In genomic region chr11:97127470-97128223, GRCm38 (mm10) we compare ENCODE assay signal across 8 mouse cellular contexts. TPM values are rescaled to one million over a fixed set of nuclear protein-coding genes. Genes with fewer than 3 reads are reported as not detected.
A peak's percentile ranks its signal among the peaks of the same experiment; 100 is the strongest.
DNase-seq lines count a peak whose midpoint lies in the region; ATAC-seq lines count a peak whose summit lies in the region.

No protein-coding gene starts in this region.

- H3K4me2 ChIP-seq in heart, embryonic 14.5 days (ENCODE audit: low read length) = peak overlapping the region; percentile 73
- H3K4me2 ChIP-seq in forebrain, embryonic 15.5 days (replicated peaks) = peak overlapping the region; percentile 94
- H3K4me2 ChIP-seq in liver, embryonic 15.5 days = peak overlapping the region; percentile 83

- H3K27ac ChIP-seq in heart, embryonic 14.5 days (replicated peaks in 1 of 2; ENCODE audit: control insufficient read depth in 1 of 2, insufficient read depth in 1 of 2, low read depth in 2 of 2, low read length in 2 of 2) = no peak overlapping the region
- H3K27ac ChIP-seq in forebrain, embryonic 15.5 days (replicated peaks) = no peak overlapping the region
- no peak overlapping the region for H3K27ac ChIP-seq in liver, embryonic 15.5 days (replicated peaks)

- H3K27me3 ChIP-seq in heart, embryonic 14.5 days (ENCODE audit: control insufficient read depth, insufficient read depth, low read length) = peaks cover 27% of the 10 kb centered on the region
- H3K27me3 ChIP-seq in forebrain, embryonic 15.5 days = 0 out of 2 replicates have a peak, but pooled peaks cover 4% of the 10 kb centered on the region
- peaks cover 74% of the 10 kb centered on the region for H3K27me3 ChIP-seq in liver, embryonic 15.5 days

- H3K9me3 ChIP-seq in heart, embryonic 14.5 days (ENCODE audit: control insufficient read depth, low read length) = no peaks in the 10 kb centered on the region
- no peaks in the 10 kb centered on the region for H3K9me3 ChIP-seq in forebrain, embryonic 15.5 days
- H3K9me3 ChIP-seq in liver, embryonic 15.5 days (replicated peaks) = no peaks in the 10 kb centered on the region

- H3K36me3 ChIP-seq in heart, embryonic 14.5 days (ENCODE audit: control insufficient read depth, insufficient read depth, low read length) = no peaks in the 10 kb centered on the region
- no peaks in the 10 kb centered on the region for H3K36me3 ChIP-seq in forebrain, embryonic 15.5 days
- H3K36me3 ChIP-seq in liver, embryonic 15.5 days (replicated peaks) = no peaks in the 10 kb centered on the region

- no peak for ATAC-seq in heart, embryonic 14.5 days (ENCODE audit: insufficient number of reproducible peaks, insufficient read depth, low FRiP score, low read depth)
- no peak for ATAC-seq in forebrain, embryonic 15.5 days (replicated peaks)
- no peak for ATAC-seq in liver, embryonic 15.5 days (ENCODE audit: insufficient read depth)

- WGBS in heart, embryonic 14.5 days = 21% methylated on average over 19 of the region's 19 CpGs
- WGBS in forebrain, embryonic 15.5 days = 19% methylated on average over 19 of the region's 19 CpGs
- 25% methylated on average over 19 of the region's 19 CpGs for WGBS in liver, embryonic 15.5 days (ENCODE audit: insufficient replicate concordance)

- H3K4me1 ChIP-seq in heart, embryonic 14.5 days (ENCODE audit: control insufficient read depth in 2 of 2, insufficient read depth in 2 of 2, low read length in 2 of 2) = no peaks in the 10 kb centered on the region
- peaks cover 12% of the 10 kb centered on the region for H3K4me1 ChIP-seq in forebrain, embryonic 15.5 days
- peaks cover 18% of the 10 kb centered on the region for H3K4me1 ChIP-seq in liver, embryonic 15.5 days (replicated peaks)

- H3K4me3 ChIP-seq in heart, embryonic 14.5 days (ENCODE audit: control insufficient read depth in 1 of 2, insufficient read depth in 1 of 2, low read depth in 1 of 2, low read length in 2 of 2) = peak overlapping the region; percentile 31 to 43
- peak overlapping the region; percentile 52 for H3K4me3 ChIP-seq in forebrain, embryonic 15.5 days
- H3K4me3 ChIP-seq in liver, embryonic 15.5 days (replicated peaks) = peak overlapping the region; percentile 57

- no peak for DNase-seq in heart, postnatal 10 days
- DNase-seq in ES-CJ7 (ENCODE audit: low read depth, low spot score) = peak; percentile 28
- DNase-seq in cerebellum, postnatal 36 days = no peak
- no peak for DNase-seq in gastrocnemius, postnatal 36 days
- DNase-seq in layer of hippocampus, adult 8-10 months (ENCODE audit: low spot score in 2 of 2) = no peak

- intact Hi-C loops in heart, postnatal 10 days (cut with DNase I) = no loop called here
- intact Hi-C loops in gastrocnemius, postnatal 36 days (cut with DNase I) = no loop called here

- H3K9ac ChIP-seq in heart, embryonic 14.5 days (ENCODE audit: low read length) = peak overlapping the region; percentile 57
- peak overlapping the region; percentile 53 for H3K9ac ChIP-seq in forebrain, embryonic 15.5 days (replicated peaks)
- H3K9ac ChIP-seq in liver, embryonic 15.5 days = no peak overlapping the region

RNA-seq across cellular contexts. Expression of gene Tbx21, which starts 12.5 kb away (rescaled TPM):
- polyA plus RNA-seq in heart, embryonic 14.5 days (2014; fragmentation: Nextera tagmentation; extraction: Ambion mirVana) = 0.08 TPM in 1 of 2 replicates, not detected in the other
- total RNA-seq in heart, postnatal 10 days (2021) = not detected
- 0.22 and 0.42 TPM in 2 replicates for polyA plus RNA-seq in forebrain, embryonic 15.5 days (2015; fragmentation: Nextera tagmentation; extraction: Ambion mirVana)
- 0.08 and 0.15 TPM in 2 replicates for polyA plus RNA-seq in liver, embryonic 15.5 days (2015; fragmentation: Nextera tagmentation; extraction: Ambion mirVana)
- total RNA-seq in gastrocnemius, postnatal 36 days (2021) = under 1 TPM; 0.44 to 0.69 TPM
- total RNA-seq in layer of hippocampus, adult 8-10 months (2022) = under 1 TPM in 1 of 4 experiments, not detected in 3; 0.18 TPM

RNA-seq across cellular contexts. Expression of gene Tbkbp1, which starts 23.6 kb away (rescaled TPM):
- 7.1 and 7.3 TPM in 2 replicates for polyA plus RNA-seq in heart, embryonic 14.5 days (2014; fragmentation: Nextera tagmentation; extraction: Ambion mirVana)
- total RNA-seq in heart, postnatal 10 days (2021) = 10 to 100 TPM; 15.9 to 17.3 TPM
- polyA plus RNA-seq in forebrain, embryonic 15.5 days (2015; fragmentation: Nextera tagmentation; extraction: Ambion mirVana) = 6.2 and 7.6 TPM in 2 replicates
- polyA plus RNA-seq in liver, embryonic 15.5 days (2015; fragmentation: Nextera tagmentation; extraction: Ambion mirVana) = 1.9 and 2.1 TPM in 2 replicates
- total RNA-seq in gastrocnemius, postnatal 36 days (2021) = 1 to 10 TPM; 5.9 to 6.6 TPM
- total RNA-seq in layer of hippocampus, adult 8-10 months (2022) = 10 to 100 TPM; 85.9 to 92.0 (median 89.4) TPM

Comparison
In these comparisons a context has a peak if more than half of its experiments do, and no peak if none do; other contexts are left out.
1. RNA of gene Tbkbp1, which starts 23.6 kb away (total RNA-seq): 85.9 to 92.0 TPM in layer of hippocampus, adult 8-10 months; 15.9 to 17.3 TPM in heart, postnatal 10 days and 5.9 to 6.6 TPM in gastrocnemius, postnatal 36 days; every median in the first group is over 4 times any median in the second.
2. Peak in every context shown above with its lines, with median percentiles within 50 percentile points of each other: H3K4me2 ChIP-seq and H3K4me3 ChIP-seq.